Mouse (Mus musculus): ENCODE data around the gene Gjd2. TPM values are rescaled to one million over a fixed set of nuclear protein-coding genes. Genes with fewer than 3 reads are reported as not detected.

Gjd2 gene
- total RNA-seq, 2 experiments from 2014 or later = not detected

- DNase-seq = peak; percentile 5
Observed at GRCm38 (mm10) chr2:114012749-114013211, 639 bp downstream of the Gjd2 start.

GRCm38 (mm10) chr2:114011838-114012237 is 1.6 kb downstream of the Gjd2 start:
- DNase-seq = peak; percentile 70

GRCm38 (mm10) chr2:114008321-114008720 is 5.1 kb downstream of the Gjd2 start:
- DNase-seq = no peak

DNA sequence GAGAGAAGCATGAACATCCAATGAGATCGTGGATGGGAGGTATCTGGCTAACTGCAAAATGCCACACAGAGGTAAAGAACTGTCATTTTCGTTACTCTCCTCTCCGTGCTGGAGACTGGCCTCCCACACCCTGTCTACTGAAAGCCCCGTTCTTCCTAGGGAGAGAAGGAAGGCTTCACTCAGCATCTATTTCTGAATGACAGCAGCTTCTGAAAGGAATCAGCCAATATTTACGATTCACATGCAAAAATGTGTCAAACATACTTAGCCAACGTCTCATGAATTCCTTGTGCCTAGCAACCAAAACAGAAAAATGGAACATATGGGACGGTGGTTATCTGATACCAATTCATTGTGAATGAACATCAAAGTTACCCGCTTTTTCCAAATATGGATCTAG is 15.9 kb downstream of the Gjd2 start:
- no peak for DNase-seq

GRCm38 (mm10) chr2:113996930-113997329 is 16.5 kb downstream of the Gjd2 start:
- DNase-seq = no peak

GRCm38 (mm10) chr2:113984890-113985289 is 28.5 kb downstream of the Gjd2 start:
- no peak for DNase-seq

DNA sequence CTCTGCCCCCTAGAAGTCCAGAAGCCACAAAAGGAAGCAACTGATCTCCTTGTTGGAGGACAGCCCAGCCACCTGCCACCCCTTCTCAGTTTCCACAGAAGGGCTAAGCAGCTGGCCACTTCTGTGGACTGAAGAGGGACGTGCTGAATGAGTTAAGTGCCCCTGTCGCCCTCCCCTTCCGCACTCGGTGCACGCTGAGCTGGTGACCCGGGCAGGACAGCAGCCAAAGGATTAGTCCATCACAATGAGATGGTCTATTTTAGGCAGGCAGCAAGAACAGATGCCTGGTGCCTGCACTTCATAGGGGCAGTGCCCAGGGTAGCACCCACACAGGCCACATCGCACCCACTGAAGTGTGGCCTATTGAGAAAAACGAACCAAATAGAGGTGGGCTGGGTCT is 32.8 kb downstream of the Gjd2 start:
- DNase-seq = peak; percentile 79

GRCm38 (mm10) chr2:113978151-113978771 is 35.2 kb downstream of the Gjd2 start:
- peak; percentile 10 for DNase-seq

DNA sequence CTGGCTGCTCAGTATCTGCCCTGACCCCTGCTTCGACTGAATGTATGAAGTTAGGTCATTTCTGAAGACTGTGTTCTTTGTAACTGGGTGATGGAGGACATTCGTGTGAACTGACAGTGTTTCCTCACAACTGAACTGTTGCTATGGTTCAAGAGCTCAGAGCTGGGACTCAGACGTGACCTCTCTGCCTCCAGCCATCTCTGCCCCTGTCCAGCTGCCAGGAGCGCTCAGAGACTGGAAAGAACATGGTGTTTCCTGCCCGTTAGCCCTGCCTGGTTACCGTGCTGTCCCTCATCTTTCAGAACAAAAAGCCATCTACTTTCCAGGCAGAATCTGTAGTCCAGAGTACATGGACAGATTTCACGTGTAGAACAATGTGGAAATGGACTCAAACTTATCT is 39.5 kb downstream of the Gjd2 start:
- DNase-seq = peak; percentile 55

- DNase-seq = peak; percentile 29
Observed at GRCm38 (mm10) chr2:113966421-113966820, 47.0 kb downstream of the Gjd2 start.

Other genes with a start within 250 kb of the Gjd2 start
- under 1 TPM; 0.45 TPM for gene Scg5, start 184.5 kb downstream of the Gjd2 start, total RNA-seq (2021)
- gene Arhgap11a, start 165.0 kb downstream of the Gjd2 start, total RNA-seq (2021) = 10 to 100 TPM; 40.9 to 44.8 TPM
- over 10,000 TPM; 17,542 to 18,879 TPM for gene Actc1, start 39.9 kb upstream of the Gjd2 start, total RNA-seq (2021)
- 10 to 100 TPM; 26.0 to 26.6 TPM for gene Aqr, start 173.4 kb upstream of the Gjd2 start, total RNA-seq (2021)
- 10 to 100 TPM; 14.7 to 15.5 TPM for gene Zfp770, start 187.8 kb upstream of the Gjd2 start, total RNA-seq (2021)